Mouse (Mus musculus) kidney, embryonic 15.5 days (tissue): ENCODE results near the gene Fam221a. TPM values are rescaled to one million over a fixed set of nuclear protein-coding genes. Genes with fewer than 3 reads are reported as not detected.
"Not testable (repeated sequence)": the region's sequence is repeated elsewhere in the genome, so short reads cannot be mapped to it uniquely, and the experiment has no call there.

ENCODE experiments used
- ATAC-seq: fragments of 200-750 bp; cut with Nextera tagmentation; replicated peaks from 2 replicates; pipeline ENCODE4 v1.8.0; 2017; ENCODE audit warnings: moderate TSS enrichment; ENCODE audit not compliant: low FRiP score
- H3K27ac ChIP-seq: fragments of 300-500 bp; sonication (generic); 2 replicates; pipeline ENCODE4 v1.5.1; 2015; ENCODE audit warnings: mild to moderate bottlenecking, inconsistent platforms
- H3K27me3 ChIP-seq: fragments of 300-500 bp; sonication (generic); 2 replicates; pipeline ENCODE4 v1.6.1; 2015; ENCODE audit warnings: inconsistent platforms
- H3K36me3 ChIP-seq: fragments of 300-500 bp; sonication (generic); 2 replicates; pipeline ENCODE4 v1.6.1; 2015; ENCODE audit warnings: inconsistent platforms
- H3K4me1 ChIP-seq: fragments of 300-500 bp; sonication (generic); 2 replicates; pipeline ENCODE4 v1.6.1; 2015; ENCODE audit warnings: inconsistent platforms
- H3K4me2 ChIP-seq: fragments of 300-500 bp; sonication (generic); 2 replicates; pipeline ENCODE4 v1.6.1; 2015; ENCODE audit warnings: moderate library complexity, mild to moderate bottlenecking, inconsistent platforms
- H3K4me3 ChIP-seq: fragments of 300-500 bp; sonication (generic); replicated peaks from 2 replicates; pipeline ENCODE4 v1.5.1; 2015; ENCODE audit warnings: mild to moderate bottlenecking, inconsistent platforms
- H3K9ac ChIP-seq: fragments of 300-500 bp; sonication (generic); 2 replicates; pipeline ENCODE4 v1.6.1; 2015; ENCODE audit warnings: mild to moderate bottlenecking, inconsistent platforms
- H3K9me3 ChIP-seq: fragments of 300-500 bp; sonication (generic); replicated peaks from 2 replicates; pipeline ENCODE4 v1.6.1; 2016; ENCODE audit warnings: inconsistent platforms
- WGBS: fragments of 180-500 bp; shearing (Covaris S2); methylation state at CpG from one replicate; pipeline ENCODE4 v1.1.7; 2015; ENCODE audit warnings: mixed read lengths; 5-methylcytosine and 5-hydroxymethylcytosine counted together
- polyA plus RNA-seq: library from polyadenylated mRNA; unstranded; fragments of >200 nt; fragmentation: Nextera tagmentation; extraction: Ambion mirVana; gene quantifications from 2 replicates; pipeline ENCODE4 v1.2.1, GENCODE M21; 2015

Gene Fam221a
- polyA plus RNA-seq, 1 experiment from 2014 or later, result 5.3 TPM

- Histone ChIP-seq H3K9ac (no peak overlapping the region), H3K9me3 (no peaks in the 10 kb centered on the region)
Observed at GRCm38 (mm10) chr6:49397466-49397865, 29.9 kb downstream of the Fam221a start.

DNA sequence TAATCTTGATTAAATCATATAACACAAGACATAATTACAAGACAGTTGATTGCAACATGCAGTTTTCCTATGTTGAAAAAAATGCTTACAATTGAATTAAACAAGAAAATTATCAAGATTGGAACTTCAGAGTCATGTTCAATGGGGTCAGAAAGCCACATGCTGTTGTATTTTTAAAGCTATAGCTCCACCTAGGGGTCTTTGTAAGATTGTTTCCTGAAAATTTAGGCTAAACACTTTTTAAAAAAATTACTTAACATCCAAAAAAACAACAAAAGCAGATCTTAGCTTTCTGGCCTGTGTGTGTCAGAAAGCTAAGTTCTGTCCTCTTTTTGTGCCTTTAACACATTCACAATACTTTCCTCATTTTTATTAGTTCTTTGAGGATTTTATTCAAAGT, 30.8 kb downstream of the Fam221a start:
- no peak for ATAC-seq
- H3K36me3 ChIP-seq, result no peaks in the 10 kb centered on the region

More at GRCm38 (mm10) chr6:49397466-49397865, 29.9 kb downstream of the Fam221a start:
- Histone ChIP-seq H3K4me3 (no peak overlapping the region), H3K4me2 (no peak overlapping the region), H3K27me3 (0 out of 2 replicates have a peak, but pooled peaks cover 2% of the 10 kb centered on the region), H3K27ac (no peak overlapping the region), H3K4me1 (no peaks in the 10 kb centered on the region), H3K36me3 (no peaks in the 10 kb centered on the region)
- no peak for ATAC-seq

DNA sequence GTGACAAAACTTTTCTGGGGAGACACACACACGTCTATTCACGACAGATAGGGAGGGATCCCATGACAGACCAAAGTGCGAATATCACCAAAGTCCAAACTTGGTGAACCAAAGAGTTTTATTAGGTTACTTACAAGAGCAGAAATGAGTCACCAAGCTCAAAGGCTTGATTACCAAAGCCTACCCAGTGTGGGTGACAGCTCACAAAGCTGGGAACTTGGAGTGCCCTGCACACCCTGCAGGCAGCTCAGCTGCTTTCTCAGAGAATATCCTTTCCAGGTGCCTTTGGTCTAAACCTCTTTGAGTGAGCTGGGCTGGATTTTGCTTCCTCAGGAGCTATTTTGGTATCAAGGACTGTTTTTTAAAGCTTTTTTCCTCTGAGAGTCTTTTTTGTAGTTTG, 43.3 kb downstream of the Fam221a start:
- Histone ChIP-seq H3K9ac (no peak overlapping the region), H3K4me1 (no peaks in the 10 kb centered on the region), H3K4me2 (no peak overlapping the region), H3K9me3 (no peaks in the 10 kb centered on the region), H3K4me3 (no peak overlapping the region), H3K27me3 (no peaks in the 10 kb centered on the region), H3K27ac (no peak overlapping the region), H3K36me3 (no peaks in the 10 kb centered on the region)
- 79% methylated on average over 3 of the region's 3 CpGs for WGBS
- ATAC-seq, result no peak

More for the DNA sequence above, 30.8 kb downstream of the Fam221a start:
- no peaks in the 10 kb centered on the region for H3K4me1 ChIP-seq
- H3K27ac ChIP-seq, result no peak overlapping the region
- H3K9me3 ChIP-seq, result no peaks in the 10 kb centered on the region
- no peak overlapping the region for H3K4me2 ChIP-seq
- H3K9ac ChIP-seq, result no peak overlapping the region
- H3K4me3 ChIP-seq, result no peak overlapping the region
- 0 out of 2 replicates have a peak, but pooled peaks cover 2% of the 10 kb centered on the region for H3K27me3 ChIP-seq

- ATAC-seq, H3K4me3 ChIP-seq, H3K9me3 ChIP-seq, H3K4me2 ChIP-seq, H3K27ac ChIP-seq, H3K4me1 ChIP-seq, H3K9ac ChIP-seq, H3K36me3 ChIP-seq, H3K27me3 ChIP-seq: not testable (repeated sequence)
- 65% methylated on average over 2 of the region's 2 CpGs for WGBS
Observed at GRCm38 (mm10) chr6:49412967-49413366, 45.4 kb downstream of the Fam221a start.

DNA sequence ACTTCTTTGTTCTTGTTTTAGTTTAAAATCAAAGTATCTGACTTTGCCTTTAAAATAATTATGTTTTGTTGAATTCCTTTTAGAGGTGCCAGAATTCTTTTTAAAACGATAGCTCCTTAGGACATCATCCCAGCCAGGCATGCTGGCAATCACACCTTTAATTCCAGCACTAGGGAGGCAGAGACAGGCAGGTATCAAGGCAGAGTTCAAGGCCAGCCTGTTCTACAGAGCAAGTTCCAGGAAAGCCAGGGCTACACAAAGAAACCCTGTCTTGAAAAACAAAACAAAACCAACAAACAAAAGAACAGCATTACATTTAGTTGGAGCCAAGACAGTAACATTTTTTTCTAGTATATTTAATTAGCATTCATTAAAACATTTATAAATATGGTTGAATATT, 48.4 kb downstream of the Fam221a start:
- WGBS, result 76% methylated on average over 1 of the region's 1 CpGs
- Histone ChIP-seq H3K4me3 (no peak overlapping the region), H3K27ac (no peak overlapping the region), H3K4me2 (no peak overlapping the region), H3K9me3 (no peaks in the 10 kb centered on the region), H3K27me3 (no peaks in the 10 kb centered on the region), H3K36me3 (no peaks in the 10 kb centered on the region), H3K4me1 (no peaks in the 10 kb centered on the region), H3K9ac (no peak overlapping the region)
- no peak for ATAC-seq

DNA sequence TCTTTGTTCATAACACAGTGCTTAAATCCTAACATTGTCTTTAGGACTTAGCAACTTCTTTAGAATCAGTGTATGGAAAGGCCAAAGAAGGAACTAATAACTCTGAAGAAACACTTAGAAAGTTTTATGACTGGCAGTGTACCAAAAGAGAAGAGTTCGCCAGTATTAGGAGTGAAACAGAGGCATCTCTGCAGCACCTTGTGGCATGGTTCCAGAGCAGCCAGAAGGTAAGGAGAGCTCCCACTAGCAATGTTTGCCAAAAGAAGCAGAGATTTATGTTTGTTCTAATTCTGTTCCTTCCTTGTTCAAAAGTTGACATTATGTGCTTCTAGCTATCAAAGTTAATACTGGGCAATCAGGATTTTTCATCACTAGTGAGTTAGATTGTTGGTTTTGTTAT, 69.8 kb downstream of the Fam221a start:
- no peak overlapping the region for H3K4me3 ChIP-seq
- WGBS, result 46% methylated on average over 1 of the region's 1 CpGs
- no peaks in the 10 kb centered on the region for H3K36me3 ChIP-seq

More for the DNA sequence above, 69.8 kb downstream of the Fam221a start:
- no peaks in the 10 kb centered on the region for H3K4me1 ChIP-seq
- no peak overlapping the region for H3K4me2 ChIP-seq
- no peaks in the 10 kb centered on the region for H3K9me3 ChIP-seq
- ATAC-seq, result no peak
- H3K9ac ChIP-seq, result no peak overlapping the region
- no peak overlapping the region for H3K27ac ChIP-seq
- no peaks in the 10 kb centered on the region for H3K27me3 ChIP-seq

Other genes with a start within 250 kb of the Fam221a start
- 46.2 and 49.7 TPM in 2 replicates for gene Igf2bp3, start 152.8 kb upstream of the Fam221a start, polyA plus RNA-seq
- 122 and 130 TPM in 2 replicates for gene Tra2a, start 103.7 kb upstream of the Fam221a start, polyA plus RNA-seq
- 11.4 and 12.8 TPM in 2 replicates for gene Ccdc126, start 48.5 kb upstream of the Fam221a start, polyA plus RNA-seq
- 0.09 TPM in 1 of 2 replicates, not detected in the other for gene Stk31, start 27.9 kb downstream of the Fam221a start, polyA plus RNA-seq